ENCODE assay signal across 18 mouse cellular contexts in genomic region chr15:86337726-86338125, GRCm38 (mm10).
A peak's percentile ranks its signal among the peaks of the same experiment; 100 is the strongest.
DNase-seq lines count a peak whose midpoint lies in the region; ATAC-seq and TF ChIP-seq lines count a peak whose summit lies in the region.
"Had no signal": no experiment of that assay in that cellular context is flagged by ENCODE, and none has a peak within 500 bp of the region (broad histone marks: within the 10 kb centered on the region; RNA-seq: fewer than 3 reads in every experiment).

No protein-coding gene starts in this region.

- H3K9me3 ChIP-seq in intestine, postnatal 0 days (ENCODE audit: control insufficient read depth), result no peaks in the 10 kb centered on the region
- no peaks in the 10 kb centered on the region for H3K9me3 ChIP-seq in intestine, embryonic 16.5 days (ENCODE audit: control insufficient read depth, low read length)
- H3K9me3 ChIP-seq in midbrain, postnatal 0 days (ENCODE audit: low read length), result no peaks in the 10 kb centered on the region
- no peaks in the 10 kb centered on the region for H3K9me3 ChIP-seq in midbrain, embryonic 14.5 days (ENCODE audit: control insufficient read depth, low read length)
- H3K9me3 ChIP-seq: embryonic facial prominence, embryonic 12.5 days; heart, embryonic 12.5 days had no signal

- ATAC-seq in intestine, postnatal 0 days, result no peak
- no peak for ATAC-seq in intestine, embryonic 16.5 days
- no peak for ATAC-seq in midbrain, postnatal 0 days (ENCODE audit: low FRiP score)
- no peak for ATAC-seq in midbrain, embryonic 14.5 days (ENCODE audit: low FRiP score, low TSS enrichment)
- ATAC-seq in megakaryocyte progenitor cell, adult 5-6 weeks (replicated peaks; ENCODE audit: poor library complexity), result no peak
- ATAC-seq: activated CD4-positive, CD25-positive, alpha-beta regulatory T cell, adult 4 months had no signal

- no peak for DNase-seq in midbrain, postnatal 0 days (ENCODE audit: low spot score)
- DNase-seq in midbrain, embryonic 14.5 days, result no peak
- peak; percentile 56 for DNase-seq in naive thymus-derived CD4-positive, alpha-beta T cell, adult 2 months (ENCODE audit: low read depth)
- DNase-seq in thymus, postnatal 4 days, result peak; percentile 79
- no peak for DNase-seq in cerebellum, postnatal 25 days
- DNase-seq: cerebellum, postnatal 36 days; heart, postnatal 4 days; kidney, adult 2 months; layer of hippocampus, adult 9-11 months; lung, embryonic 14.5 days; right cerebral cortex, adult 18-20 months; spleen, adult 18-20 months had no signal

- H3K36me3 ChIP-seq in intestine, postnatal 0 days (ENCODE audit: control insufficient read depth, insufficient read depth), result no peaks in the 10 kb centered on the region
- H3K36me3 ChIP-seq in intestine, embryonic 16.5 days (ENCODE audit: control insufficient read depth, insufficient read depth, low read length), result no peaks in the 10 kb centered on the region
- no peaks in the 10 kb centered on the region for H3K36me3 ChIP-seq in midbrain, postnatal 0 days (ENCODE audit: insufficient read depth, low read length)
- no peaks in the 10 kb centered on the region for H3K36me3 ChIP-seq in midbrain, embryonic 14.5 days (ENCODE audit: control insufficient read depth, insufficient read depth, low read length)
- H3K36me3 ChIP-seq: embryonic facial prominence, embryonic 12.5 days; heart, embryonic 12.5 days had no signal

- no peak overlapping the region for H3K9ac ChIP-seq in intestine, postnatal 0 days (ENCODE audit: low read depth, low read length)
- no peak overlapping the region for H3K9ac ChIP-seq in intestine, embryonic 16.5 days (ENCODE audit: low read depth, low read length)
- H3K9ac ChIP-seq in midbrain, postnatal 0 days (replicated peaks; ENCODE audit: low read length, poor library complexity, severe bottlenecking), result no peak overlapping the region
- H3K9ac ChIP-seq in midbrain, embryonic 14.5 days (replicated peaks; ENCODE audit: low read length), result no peak overlapping the region
- H3K9ac ChIP-seq: embryonic facial prominence, embryonic 12.5 days; heart, embryonic 12.5 days; lung, embryonic 14.5 days had no signal

- peaks cover 5% of the 10 kb centered on the region; the same call in 1 of the 2 replicates for H3K4me1 ChIP-seq in intestine, postnatal 0 days (replicated peaks; ENCODE audit: control insufficient read depth, insufficient read depth, low read length)
- H3K4me1 ChIP-seq in intestine, embryonic 16.5 days (ENCODE audit: control insufficient read depth, insufficient read depth, low read length), result no peaks in the 10 kb centered on the region
- H3K4me1 ChIP-seq in midbrain, postnatal 0 days (ENCODE audit: insufficient read depth, low read length), result no peaks in the 10 kb centered on the region
- peaks cover 4% of the 10 kb centered on the region; the same call in 1 of the 2 replicates for H3K4me1 ChIP-seq in midbrain, embryonic 14.5 days (ENCODE audit: control insufficient read depth, insufficient read depth, low read length)

- 79% methylated on average over 10 of the region's 10 CpGs for WGBS in intestine, postnatal 0 days
- WGBS in intestine, embryonic 16.5 days, result 84% methylated on average over 10 of the region's 10 CpGs
- WGBS in midbrain, postnatal 0 days, result 80% methylated on average over 10 of the region's 10 CpGs
- 74% methylated on average over 10 of the region's 10 CpGs for WGBS in midbrain, embryonic 14.5 days

- H3K4me3 ChIP-seq in intestine, postnatal 0 days (ENCODE audit: low read depth, low read length), result no peak overlapping the region
- no peak overlapping the region for H3K4me3 ChIP-seq in intestine, embryonic 16.5 days (ENCODE audit: low read length)
- no peak overlapping the region for H3K4me3 ChIP-seq in midbrain, postnatal 0 days (ENCODE audit: low read depth, low read length)
- H3K4me3 ChIP-seq in midbrain, embryonic 14.5 days (replicated peaks; ENCODE audit: low read depth, low read length), result no peak overlapping the region
- H3K4me3 ChIP-seq: embryonic facial prominence, embryonic 12.5 days; heart, embryonic 12.5 days had no signal

- H3K27ac ChIP-seq in intestine, postnatal 0 days (ENCODE audit: low read depth, low read length), result no peak overlapping the region
- H3K27ac ChIP-seq in intestine, embryonic 16.5 days (ENCODE audit: low read length), result no peak overlapping the region
- no peak overlapping the region for H3K27ac ChIP-seq in midbrain, postnatal 0 days (ENCODE audit: low read depth, low read length)
- H3K27ac ChIP-seq in midbrain, embryonic 14.5 days (replicated peaks; ENCODE audit: low read depth, low read length), result no peak overlapping the region
- H3K27ac ChIP-seq: embryonic facial prominence, embryonic 12.5 days had no signal

- no peak overlapping the region for H3K4me2 ChIP-seq in intestine, postnatal 0 days (replicated peaks; ENCODE audit: low read depth)
- H3K4me2 ChIP-seq in intestine, embryonic 16.5 days (ENCODE audit: low read depth, low read length), result no peak overlapping the region
- no peak overlapping the region for H3K4me2 ChIP-seq in midbrain, postnatal 0 days (ENCODE audit: low read depth, low read length, poor library complexity, severe bottlenecking)
- H3K4me2 ChIP-seq in midbrain, embryonic 14.5 days (ENCODE audit: low read length), result no peak overlapping the region
- H3K4me2 ChIP-seq: embryonic facial prominence, embryonic 12.5 days; heart, embryonic 12.5 days; lung, embryonic 14.5 days had no signal

- no peaks in the 10 kb centered on the region for H3K27me3 ChIP-seq in intestine, postnatal 0 days (replicated peaks; ENCODE audit: control insufficient read depth, insufficient read depth, low read length)
- H3K27me3 ChIP-seq in intestine, embryonic 16.5 days (replicated peaks; ENCODE audit: control insufficient read depth, insufficient read depth, low read length), result no peaks in the 10 kb centered on the region
- H3K27me3 ChIP-seq in midbrain, postnatal 0 days (ENCODE audit: insufficient read depth, low read length), result no peaks in the 10 kb centered on the region
- no peaks in the 10 kb centered on the region for H3K27me3 ChIP-seq in midbrain, embryonic 14.5 days (ENCODE audit: control insufficient read depth, insufficient read depth, low read length)
- H3K27me3 ChIP-seq: embryonic facial prominence, embryonic 12.5 days had no signal

- TF ChIP-seq CTCF in intestine, postnatal 0 days (IDR thresholded peaks at IDR 0.05; ENCODE audit: low read depth), result peak; percentile 21; the same call in 1 of the 2 replicates
- TF ChIP-seq CTCF in midbrain, postnatal 0 days (IDR thresholded peaks at IDR 0.05), result peak; percentile 53

Comparison
In these comparisons a context has a peak if more than half of its experiments do, and no peak if none do; other contexts are left out.
1. DNase-seq: peak in naive thymus-derived CD4-positive, alpha-beta T cell, adult 2 months (single experiment) and thymus, postnatal 4 days (single experiment); none in midbrain, postnatal 0 days (single experiment), midbrain, embryonic 14.5 days (single experiment) and cerebellum, postnatal 25 days (0 of 2).